Mouse (Mus musculus) ovary, postnatal 10 days (tissue): ENCODE measurements around the gene Nrcam.

Source experiments
- DNase-seq: peaks from one replicate; pipeline ENCODE4 v3.0.0; 2022; ENCODE audit warnings: low spot score

Gene Nrcam

DNA sequence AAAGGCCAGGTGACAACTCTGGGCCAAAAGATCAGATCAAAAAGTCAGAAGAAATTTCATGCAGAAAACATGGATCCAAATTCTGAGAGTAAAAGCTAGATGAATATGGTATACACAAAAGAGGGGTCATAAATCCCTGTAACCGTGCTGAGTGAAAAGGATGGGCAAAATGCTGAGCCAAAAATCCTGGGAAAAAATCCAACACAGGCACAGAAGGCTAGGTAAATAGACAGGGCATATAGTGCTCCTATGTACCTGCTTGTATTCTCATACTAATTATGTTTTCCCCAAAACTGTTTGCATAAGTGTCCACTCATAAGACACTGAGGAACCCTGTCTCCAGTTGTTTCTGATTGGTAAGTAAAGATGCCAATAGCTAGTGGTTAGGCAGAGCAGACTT lies 288.8 kb downstream of the Nrcam start:
- DNase-seq = no peak

GRCm38 (mm10) chr12:44639341-44639921 lies 310.7 kb downstream of the Nrcam start:
- no peak for DNase-seq

DNA sequence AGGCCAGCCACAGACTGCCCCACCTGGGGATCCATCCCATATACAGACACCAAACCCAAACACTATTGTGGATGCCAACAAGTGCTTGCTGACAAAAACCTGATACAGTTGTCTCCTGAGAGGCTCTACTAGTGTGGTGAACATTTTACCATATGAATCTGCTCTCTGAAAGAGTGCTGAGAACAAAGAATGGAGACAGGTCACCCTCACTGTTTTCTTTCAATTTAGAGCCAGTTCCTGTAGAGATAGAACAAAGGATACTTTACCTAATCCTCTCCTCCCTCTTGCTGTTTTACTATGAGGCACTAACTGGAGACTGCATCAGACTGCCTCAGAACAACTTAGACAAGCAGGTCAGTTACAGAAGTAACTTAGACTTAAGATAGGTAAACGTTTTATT lies 311.9 kb downstream of the Nrcam start:
- DNase-seq = no peak
